Mouse (Mus musculus): ENCODE measurements around the gene Sec11a.
"Not testable (repeated sequence)": the region's sequence is repeated elsewhere in the genome, so short reads cannot be mapped to it uniquely, and the experiment has no call there.

Sec11a gene

DNA sequence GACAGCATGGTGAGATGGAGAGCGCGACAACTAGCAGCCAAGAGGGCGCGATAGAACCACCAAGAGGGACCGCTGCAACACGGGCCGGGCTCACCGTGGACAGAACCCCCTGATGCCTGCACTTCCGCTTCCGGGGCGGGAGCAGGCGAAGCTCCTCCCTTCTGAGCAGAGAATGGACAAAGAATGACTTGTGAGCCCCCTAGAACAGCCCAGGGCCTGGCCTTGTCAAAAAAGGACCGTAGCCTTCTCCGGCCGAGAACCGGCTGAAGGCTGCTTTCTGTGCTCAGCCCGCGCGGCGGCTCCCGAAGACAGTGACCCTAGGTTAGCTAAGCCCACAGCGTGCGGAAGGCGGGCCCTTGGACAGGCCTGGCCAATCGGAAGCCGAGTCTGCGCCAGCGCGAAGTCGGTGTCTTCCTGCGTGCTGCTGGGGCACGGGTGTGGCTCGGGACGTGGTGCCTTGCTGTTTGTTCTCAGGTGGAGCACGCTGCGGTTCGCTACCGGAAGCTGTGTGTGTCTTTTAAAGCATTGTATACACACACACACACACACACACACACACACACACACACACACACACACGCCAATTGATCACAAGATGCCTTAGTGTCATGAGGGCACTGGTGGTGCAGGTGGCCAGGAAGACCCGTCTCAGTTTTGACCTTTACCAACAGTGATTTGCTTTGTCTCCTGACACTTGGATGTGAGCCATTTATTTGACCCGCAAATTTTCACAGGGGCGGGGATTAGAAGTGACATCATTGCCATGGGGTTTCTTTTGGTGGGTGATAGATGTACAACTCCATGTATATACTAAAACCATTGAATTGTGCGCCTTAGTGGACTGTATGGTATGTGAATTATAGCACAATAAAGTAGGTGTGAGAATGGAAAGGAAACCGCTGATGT, at the start of gene Sec11a:
Gene Sec11a (minus strand): TSS at position 336 of the 906 bp plus-strand sequence.
- DNase-seq = peak; percentile 97 to 98

DNA sequence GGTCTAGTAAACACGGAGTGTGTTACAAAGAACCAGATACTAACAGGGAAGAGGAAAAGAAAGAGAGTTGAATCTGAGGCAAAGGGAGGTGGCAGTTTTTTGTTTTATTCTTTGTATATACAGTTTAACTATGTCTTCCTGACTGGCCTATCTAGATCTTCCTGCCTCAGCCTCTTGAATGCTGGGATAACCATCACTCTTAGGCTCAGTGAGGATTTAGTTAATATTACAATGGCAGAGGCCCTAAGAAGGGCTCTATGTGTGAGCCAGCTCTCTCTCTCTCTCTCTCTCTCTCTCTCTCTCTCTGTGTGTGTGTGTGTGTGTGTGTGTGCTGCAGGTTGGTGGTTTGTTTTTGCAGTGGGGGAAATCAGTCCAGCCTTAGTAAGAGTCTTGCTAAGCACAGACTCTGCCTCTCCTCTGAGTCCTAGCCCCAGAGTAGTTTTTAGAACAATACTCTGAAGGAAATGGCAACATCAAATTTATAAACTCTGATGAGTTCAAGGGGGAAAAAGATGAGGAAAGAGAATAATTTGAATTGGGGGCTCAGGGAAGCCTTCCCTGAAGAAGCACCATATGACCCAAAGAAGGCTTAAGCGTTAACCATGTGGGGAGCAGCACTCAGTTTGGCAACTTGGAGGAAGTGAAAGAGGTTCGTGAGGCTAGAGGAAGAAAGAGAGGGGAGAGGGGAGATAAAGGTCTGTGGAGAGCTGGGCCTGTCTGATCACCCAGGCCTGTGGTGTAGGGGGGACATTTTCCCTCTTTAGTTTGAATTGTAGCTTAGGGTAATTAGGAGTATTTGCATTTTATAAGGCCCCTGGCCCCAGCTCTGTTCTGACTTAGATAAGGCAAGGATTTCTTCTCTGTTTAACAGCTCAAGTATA, 47.9 kb upstream of the Sec11a start:
- DNase-seq = peak; percentile 54 to 58

DNA sequence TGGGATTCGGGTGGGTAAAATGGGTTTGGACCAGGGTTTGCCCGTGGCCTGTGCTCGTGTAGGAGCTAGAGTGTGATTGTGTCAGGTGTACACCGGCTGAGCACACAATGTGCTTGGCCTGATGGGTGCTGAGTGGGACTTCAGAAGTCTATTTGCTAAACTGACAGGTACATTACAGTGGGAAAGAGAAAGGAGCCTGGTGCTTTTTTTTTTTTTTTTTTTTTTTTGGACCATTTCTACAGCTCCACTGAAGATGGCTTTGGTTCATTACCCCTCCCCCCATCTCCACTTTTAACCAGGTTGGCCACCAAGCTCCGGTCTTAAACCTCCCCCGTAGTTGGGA, 47.1 kb upstream of the Sec11a start:
- DNase-seq = peak in 1 of 2 experiments; percentile 30

DNA sequence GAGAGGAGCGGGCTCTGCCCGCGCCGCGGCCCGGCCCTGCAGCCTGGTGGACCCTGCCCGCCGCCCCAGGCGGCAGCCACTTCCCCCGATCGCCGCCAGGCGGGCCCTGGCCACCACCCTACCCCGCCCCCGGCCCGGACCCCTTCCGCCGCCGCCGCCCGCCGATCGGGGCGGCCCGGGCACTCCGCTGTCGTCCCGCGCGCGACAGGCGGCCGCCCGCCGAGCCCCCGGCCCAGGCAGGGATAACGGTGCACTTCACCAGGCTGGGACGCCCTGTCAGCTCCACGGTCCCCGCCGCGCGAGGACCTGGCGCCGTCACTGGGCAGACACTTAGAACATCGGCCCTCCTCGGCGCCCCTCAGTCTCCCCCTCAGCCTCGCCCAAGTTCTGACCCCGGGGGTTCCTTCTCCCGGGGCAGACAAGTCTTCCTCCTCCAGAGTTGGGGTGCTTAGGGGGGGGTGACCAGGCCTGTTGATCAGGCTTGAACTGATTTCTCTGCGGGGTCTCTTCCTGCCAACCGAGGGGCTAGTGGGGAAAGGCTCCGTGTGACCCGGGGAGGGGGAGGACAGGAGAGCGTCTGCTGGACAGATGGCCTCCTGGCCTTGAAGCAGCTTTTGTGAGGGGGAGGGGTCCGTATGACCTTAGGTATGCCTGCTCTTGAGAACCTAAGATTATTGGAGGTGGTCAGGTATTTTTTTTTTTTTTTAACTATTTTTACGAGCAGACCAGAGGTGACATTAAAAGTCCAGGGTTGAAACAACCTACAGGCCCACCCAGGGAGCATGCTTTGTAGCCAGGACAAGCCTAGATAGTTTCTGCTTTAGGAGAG, 46.5 kb upstream of the Sec11a start:
- DNase-seq = peak in 1 of 2 experiments; percentile 77

DNA sequence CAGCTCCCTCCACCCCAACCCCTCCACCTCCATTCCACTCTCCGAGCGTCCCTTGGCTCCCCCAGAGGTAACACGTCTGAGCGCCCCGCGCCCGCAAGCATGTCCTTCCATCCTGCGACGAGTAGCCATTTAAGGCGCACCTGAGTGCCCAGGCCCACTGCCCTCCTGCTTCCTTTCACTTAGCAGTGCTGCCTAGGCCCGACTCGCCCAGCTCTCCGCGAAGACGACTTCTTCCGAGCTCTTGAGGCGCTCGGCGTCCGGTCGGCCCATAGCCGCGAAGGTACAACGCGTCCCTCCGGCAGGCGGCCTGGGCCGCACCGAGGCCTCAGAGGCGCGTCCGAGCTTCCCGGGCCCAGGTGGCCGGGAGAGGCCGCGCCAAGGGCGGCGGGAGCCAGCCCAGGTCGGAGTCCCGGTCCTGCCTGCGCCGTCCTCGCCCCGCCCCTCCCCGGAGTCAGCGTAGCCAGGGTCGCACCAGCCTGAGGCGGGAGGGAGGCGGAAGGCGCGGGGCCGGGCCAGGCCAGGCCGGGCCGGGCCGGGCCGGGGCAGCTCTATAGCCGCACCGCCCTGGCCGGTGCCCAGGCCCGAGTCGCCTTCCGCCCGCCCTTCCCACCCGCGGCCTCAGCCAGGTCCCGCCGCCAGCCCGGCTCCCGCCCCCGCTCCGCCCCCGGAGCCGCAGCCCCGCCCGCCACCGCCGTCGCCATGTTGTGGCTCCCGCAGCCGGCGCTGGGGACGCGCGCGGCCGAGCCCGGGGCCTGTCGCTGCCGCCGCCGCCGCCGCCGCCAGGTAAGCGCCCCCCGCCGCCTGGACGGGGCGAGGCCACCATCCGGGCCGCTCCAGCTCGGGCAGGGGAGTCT, 45.6 kb upstream of the Sec11a start, which contains the start of gene Zfp592:
Gene Zfp592 (plus strand): TSS at position 702 of the 854 bp plus-strand sequence.
- DNase-seq = peak; percentile 77 to 84

DNA sequence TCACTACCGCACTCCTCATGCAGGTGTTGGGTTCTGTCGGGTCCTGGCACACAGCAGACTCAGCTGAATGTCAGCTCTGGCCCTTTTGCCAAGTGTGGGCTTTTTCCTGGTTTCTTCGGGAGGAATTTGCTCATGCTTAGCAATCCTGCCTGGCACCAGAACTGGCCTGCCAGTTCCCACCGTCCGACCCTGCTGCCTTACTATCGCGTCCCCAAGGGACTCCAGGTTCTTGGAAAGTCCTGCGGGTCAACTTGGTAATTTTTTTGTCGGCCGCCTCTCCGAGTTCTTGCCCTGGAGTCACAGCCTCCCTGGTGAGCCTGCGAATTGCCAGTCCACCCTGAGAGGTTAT, 45.0 kb upstream of the Sec11a start:
- no peak for DNase-seq

DNA sequence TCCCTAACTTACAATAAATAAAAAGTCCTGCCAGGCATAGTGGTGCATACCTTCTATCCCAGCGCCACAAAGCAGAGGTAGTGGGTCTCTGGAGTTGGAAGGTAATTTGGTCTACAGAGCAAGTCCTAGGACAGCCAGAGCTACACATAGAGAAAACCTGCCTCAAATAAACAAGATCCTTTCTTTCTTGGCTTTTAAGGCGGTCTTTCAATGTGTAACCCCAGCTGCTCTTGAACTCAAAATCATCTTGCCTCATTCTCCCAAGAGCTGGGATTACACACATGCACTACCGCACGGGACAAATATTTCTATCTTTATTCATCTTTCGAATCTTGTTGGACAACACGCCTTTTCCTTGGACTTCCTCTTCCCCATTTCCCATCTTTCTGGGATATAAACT, 44.5 kb upstream of the Sec11a start:
- no peak for DNase-seq

DNA sequence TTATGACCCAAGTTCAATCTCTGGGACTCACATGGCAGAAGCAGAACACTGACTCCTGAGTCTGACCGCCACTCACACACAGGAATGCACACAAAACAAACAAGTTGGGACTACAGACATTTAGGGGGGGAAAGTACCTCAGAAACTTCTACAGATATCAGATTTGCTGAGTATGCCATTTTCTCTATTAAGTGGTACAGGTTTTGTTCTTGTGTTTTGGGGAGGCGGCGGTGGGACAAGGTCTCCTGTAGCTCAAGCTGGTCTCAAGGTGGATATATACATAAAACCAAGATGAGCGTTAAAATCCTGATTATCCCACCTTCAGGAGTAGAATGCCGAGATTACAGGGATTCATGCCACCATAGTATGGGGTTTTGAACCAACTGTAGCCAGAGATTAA, 44.0 kb upstream of the Sec11a start:
- DNase-seq = no peak

DNA sequence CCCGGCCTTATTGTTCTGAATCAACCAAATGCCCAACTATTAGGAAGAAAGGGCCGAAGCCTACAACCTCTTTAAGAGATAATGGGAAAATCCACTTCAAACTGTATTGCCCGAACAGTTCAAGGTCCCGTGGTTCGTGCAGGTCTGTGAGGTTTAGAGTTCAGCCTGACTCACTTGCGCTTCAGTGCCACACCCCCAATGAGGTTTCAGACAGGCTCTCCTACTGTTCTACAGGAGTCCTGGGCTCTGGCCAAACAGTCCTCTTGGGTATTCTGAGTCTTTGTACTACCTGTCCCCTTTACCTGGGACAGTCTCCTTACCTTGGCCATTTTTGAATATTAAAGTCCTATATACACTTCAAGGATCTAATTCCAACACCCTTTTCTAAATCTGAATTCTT, 42.7 kb upstream of the Sec11a start:
- DNase-seq = no peak

DNA sequence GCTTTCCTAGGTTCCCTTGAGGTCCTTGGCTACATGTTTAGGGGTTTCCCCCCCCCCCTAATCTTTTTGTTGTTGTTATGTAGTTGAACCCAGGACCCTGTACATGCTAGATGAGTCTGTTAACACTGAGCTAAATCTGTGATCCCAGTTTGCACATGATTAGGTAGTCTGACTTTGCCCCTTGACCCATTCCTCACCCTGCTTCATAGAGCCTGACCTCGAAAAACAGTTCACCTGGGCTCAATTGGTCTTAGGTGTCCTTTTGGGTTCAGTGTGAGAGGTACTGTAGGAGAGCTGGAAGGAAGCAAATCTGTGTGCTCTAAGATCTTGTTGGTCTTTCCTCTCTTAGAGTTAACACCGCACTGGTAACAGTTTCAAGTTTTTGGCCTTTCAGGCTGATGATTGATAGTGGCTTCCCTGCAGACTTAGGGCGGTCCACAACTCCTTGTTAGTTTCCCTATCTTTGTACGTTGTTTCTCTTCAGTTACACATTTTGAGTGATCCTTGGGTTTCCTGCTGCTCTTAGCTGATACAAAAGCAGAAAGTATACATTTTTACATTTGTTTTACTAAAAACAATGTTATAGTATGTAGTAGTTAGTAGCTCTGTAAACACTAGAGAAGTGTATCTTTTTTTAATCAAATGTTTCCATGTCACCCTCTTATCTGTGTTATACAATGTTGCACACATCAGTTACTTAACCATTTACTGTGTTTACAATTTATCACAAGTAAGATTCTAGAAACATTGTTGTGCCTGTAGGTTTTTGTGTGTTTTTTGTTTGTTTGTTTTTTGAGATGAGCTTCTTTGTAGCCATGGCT, 40.4 kb upstream of the Sec11a start:
- no peak for DNase-seq

DNA sequence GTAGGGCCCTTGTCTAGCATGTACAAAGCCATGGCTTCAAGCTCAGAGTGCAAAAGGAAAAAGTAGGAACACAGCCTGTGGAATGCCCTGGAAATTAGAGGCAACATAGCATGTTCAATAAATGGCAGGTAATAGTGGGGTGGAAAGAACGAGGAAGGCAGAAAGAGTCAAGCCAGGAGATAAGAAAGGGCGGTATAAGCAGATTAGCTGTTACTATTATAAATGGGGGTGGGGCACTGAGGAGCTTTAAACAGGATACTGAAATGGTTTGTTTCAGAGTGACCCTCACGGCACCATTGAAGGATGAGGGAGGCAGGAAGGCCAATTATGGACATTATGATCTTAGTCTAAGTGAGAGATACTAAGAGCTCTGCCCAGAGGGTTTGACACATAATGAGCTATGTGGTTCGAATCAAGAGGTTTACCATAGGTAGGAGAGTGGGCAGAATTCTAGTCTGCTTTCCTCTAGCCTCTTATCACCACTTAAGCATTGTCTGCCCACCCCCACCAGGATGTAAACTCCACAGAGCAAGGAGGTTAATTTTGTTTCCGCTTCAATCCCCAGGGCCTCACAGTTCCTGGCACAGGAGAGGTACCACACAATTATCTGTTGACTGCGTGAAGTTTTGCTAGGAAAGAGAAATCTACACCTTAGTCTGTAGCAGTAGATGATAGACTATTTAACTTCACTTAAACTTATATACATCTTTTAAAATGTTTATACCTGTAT, 39.0 kb upstream of the Sec11a start:
- peak; percentile 35 to 49 for DNase-seq

DNA sequence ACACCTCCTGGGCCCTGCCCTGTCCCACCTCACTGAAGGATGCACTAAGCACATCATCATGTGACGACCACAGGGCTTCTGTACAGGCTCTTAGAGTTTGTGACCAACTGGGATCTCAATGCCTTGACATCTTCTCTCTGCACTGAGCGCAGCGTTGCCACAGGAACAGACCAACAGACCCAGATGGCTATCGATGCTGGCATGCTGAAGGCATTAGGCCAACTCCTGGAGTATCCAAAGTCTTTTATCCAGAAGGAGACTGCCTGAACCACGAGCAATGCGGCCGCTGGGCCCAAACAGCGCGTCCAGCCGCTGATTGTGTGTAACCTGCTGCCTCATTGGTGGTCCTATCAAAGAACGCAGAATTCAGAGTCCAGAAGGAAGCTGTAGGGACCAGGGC, 33.0 kb upstream of the Sec11a start:
- DNase-seq = no peak

DNA sequence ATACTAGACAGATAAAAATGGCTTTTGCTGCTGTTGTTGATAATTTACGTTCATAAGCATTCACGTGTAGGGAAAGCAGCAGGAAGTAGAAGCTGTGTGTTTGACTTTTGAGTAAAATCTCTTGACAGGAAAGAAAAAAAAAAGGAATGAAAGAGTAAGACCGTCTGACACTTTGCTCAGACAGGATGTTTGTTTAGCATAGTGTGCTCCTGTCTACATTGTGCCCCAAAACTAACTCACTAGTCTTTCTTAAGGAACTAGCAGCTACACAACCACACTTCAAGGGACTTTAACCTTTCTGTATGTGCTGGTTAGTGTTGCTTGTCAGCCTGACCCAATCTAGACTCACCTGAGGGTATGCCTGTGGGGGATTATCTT, 26.0 kb upstream of the Sec11a start:
- not testable (repeated sequence) for DNase-seq

DNA sequence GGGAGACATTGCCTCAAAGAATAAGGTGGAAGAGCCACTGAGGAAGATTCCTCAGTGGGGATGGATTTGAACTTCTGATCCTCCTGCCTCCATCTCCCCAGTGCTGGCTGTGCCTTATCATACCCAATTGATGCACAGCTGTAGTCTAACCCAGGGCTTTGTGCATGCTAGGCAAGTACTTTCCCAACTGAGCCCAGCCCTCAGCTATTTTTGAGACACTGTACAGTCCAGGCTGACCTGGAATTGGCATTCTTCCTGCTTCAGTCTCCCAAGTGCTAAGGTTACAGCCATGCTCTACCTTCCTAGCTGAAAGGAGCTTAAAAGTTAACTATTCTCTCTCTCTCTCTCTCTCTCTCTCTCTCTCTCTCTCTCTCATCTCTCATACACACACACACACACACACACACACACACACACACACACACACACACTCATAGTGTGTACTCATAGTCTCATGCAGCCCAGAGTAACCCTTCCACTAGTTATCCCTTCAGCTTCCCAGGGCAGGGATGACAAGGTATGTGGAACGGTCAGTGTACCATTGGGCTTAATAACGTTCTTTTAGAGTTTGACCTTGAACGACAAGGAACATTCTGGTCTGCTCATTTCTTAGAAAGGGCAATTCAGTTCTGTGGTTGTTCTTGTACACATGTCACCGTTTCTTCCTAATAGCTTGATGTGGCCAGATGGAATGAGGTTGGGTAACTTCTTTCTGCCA, 25.5 kb upstream of the Sec11a start:
- DNase-seq = not testable (repeated sequence)

DNA sequence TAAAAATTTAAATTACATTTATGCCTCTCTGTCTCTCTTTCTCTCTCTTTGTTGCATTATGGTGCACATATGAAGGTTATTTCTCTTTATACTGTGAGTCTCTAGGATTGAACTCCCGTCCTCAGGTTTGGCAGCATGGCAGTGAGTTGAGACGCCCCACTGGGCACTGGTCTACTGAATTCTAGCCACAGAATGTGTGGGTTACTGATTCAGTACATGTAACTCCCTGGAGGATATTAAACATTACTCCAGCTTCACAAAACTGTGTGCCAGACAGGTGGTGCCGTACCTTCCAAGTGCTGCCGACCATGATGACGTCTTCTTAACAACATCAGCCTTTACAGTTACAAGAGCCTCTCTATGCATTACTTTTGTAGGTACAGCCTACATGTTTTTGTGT, 24.5 kb upstream of the Sec11a start:
- no peak for DNase-seq

DNA sequence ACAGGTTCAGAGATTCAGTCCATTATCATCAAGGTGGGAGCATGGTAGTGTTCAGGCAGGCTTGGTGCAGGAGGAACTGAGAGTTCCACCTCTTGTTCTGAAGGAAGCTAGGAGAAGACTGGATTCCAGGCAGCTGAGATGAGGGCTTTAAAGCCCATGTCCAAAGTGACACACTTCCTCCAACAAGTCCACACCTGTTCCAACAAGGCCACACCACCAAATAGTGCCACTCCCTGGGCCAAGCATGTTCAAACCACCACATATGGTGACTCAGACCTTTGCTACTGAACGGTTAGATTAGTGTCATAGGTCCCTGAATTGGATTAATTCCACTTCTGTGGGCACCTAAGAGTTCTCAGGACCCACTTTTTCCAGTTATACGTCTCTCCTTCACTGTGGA, 23.8 kb upstream of the Sec11a start:
- DNase-seq = no peak

DNA sequence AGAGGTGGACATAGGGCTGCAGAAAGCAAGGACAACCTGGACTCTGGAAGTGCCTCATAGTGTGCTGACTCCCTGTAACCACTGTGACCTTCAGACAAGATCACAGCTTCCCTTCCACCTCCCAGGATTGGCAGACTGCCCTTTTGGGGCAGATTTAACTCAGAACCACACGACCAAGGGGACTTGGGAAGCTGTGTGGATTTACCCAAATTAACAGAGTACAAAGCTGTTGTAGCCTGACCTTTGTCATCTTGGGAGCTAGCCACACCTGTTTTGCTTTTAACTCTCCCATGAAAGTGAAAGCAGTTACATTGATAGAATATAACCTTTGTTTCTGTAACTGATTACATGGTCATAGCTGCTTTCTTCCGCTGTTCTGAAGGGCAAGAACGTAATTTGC, 23.3 kb upstream of the Sec11a start:
- no peak for DNase-seq

DNA sequence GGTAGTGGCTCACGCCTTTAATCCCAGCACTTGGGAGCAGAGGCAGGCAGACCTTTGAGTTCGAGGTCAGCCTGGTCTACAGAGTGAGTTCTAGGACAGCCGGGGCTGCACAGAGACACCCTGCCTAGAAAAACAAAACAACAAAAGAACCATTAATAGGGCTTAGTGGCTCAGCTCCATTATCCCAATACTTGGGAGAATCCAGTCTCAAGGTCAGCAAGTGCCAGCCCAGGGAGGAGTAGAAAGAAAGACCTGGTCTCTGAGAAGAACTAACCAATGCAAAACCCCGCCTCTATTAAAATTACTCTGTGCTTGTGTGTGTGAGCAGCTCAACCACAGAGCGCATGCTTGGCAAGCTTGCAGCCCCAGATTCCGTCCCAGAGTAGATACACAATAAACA, 15.2 kb upstream of the Sec11a start:
- no peak for DNase-seq

DNA sequence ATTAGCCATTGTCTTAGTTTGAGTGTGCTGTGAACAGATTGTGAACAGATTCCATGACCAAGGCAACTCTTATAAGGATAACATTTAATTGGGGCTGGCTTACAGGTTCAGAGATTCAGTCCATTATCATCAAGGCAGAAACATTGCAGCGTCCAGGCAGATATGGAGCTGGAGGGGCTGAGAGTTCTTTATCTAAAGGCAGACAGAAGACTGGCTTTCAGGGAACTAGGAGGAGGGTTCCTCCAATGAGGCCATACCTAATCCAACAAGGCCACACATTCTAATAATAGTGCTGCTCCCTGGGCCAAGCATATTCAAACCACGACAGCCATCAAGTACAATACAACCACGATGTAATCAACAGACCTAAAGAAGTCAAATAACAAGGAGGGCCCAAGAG, 11.4 kb upstream of the Sec11a start:
- DNase-seq = no peak

DNA sequence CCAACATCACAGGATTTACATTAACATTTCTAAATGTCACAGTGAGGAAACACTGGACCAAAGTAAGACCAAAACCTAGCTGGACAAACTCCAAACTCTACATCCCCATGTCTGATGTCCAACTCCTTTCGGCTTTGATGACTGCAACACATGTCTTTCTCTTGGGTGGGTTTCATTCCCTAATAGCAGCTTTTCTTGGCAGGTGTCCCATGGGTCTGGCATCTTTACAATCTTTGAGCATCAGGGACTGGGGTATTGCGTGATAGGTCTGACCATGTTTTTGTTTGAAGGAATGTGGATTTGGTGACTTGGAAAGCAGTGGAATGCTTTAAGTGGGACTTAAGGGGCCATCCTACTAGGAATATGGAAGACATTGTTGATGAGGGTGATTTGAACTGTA, 9.3 kb upstream of the Sec11a start:
- no peak for DNase-seq
